Mouse (Mus musculus) cerebellum, adult 18-20 months (tissue): Measurements from ENCODE around the gene Rnft2.

Source experiments
- DNase-seq, 2 experiments: peaks; one replicate each; pipeline ENCODE4 v3.0.0; 2021

The Rnft2 gene

DNA sequence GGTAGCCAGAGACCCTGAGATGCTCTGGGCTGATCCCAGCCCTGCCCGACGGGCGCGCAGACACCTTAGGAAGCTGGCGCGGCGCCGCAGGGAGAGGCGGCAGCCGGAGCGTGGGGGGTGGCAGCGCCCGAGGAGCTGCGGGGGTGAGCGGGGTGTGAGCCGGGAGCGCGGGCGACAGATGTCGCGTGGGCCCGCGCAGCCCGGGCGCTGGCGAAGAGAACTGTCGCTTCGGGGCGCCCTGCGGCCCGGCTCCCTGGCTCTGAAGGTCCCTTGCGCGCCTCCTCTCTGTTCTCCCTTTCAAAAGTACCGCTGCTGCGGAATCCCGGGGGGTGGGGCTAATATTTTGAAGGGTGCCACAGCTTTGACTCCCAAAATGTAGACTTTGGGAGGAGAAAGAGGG, 73.3 kb downstream of the Rnft2 start:
- peak; percentile 11 to 43 for DNase-seq

DNA sequence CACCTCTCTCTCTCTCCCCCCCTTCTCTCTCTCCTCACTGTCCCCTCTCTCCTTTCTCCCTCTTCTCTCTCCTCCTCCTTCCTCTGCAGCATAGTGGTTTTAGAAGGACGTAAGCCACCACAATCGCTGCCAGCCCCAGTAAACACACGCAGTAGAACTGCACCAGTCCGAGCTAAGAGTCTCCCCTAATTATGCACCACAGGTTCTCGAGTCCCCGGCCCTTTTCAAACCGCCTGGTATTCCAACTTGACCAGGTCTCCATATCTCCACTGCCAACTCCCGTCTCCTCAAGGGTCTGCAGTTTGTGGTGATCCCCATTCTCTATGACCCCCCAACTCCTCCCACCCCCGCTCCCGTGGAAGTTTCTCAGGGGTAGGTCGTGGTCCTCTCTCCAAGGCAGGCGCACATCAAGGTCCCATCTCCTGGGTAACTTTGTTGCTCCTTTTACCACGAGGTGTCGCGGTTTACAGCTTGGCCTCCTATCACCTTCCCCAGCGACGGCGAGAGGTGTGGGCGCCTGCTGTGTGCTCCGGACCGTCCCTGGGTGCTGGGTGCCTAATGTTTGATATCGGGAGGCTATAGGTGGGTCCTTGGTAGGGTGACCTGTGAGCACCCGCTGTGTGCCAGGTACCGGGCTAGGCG, 73.9 kb downstream of the Rnft2 start:
- peak; percentile 50 to 56 for DNase-seq

DNA sequence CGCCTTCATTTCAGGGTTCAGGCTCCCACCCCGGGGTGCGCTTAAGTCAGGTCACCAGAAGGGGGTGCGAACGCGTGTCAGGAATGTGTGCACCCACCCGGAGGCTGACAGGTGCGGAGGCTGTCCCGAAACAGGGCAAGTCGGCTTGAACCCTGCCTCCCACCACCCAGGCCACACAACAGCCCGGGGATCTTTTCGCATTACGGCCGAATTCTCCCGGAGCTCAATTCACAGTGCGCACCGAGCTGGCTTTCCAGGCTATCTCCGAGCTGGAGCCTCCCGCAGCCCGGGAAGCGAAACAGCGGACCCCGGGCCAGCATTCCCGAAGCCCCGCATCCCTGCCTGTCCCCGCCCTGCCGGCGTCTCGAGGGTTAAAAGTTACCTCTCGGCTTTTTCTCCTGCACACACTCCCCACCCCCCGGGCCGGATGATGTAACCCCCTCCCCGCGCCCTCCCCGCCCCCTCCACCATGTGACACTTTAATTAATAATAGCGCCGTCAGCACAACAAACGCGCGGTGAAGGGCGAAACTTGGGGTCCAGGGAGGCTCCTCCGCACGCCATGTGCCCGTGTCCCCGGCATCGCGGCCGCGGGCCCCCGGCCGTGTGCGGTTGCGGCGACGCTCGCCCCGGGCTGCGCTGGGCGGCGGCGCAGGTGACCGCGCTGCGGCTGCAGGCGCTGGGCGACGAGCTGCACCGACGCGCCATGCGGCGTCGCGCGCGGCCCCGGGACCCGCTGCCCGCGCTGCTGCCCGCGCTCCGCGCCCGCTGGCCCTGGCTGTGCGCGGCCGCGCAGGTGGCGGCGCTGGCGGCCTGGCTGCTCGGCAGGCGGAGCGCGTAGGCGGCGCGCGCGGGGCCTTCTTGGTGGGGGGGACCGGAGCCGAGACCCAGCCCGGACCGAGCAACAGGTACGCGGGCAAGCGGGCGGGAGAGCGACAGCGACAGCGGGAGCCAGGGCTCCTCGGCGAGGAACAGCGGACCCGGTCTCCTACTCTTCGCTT, 75.4 kb downstream of the Rnft2 start:
- peak; percentile 52 to 73 for DNase-seq

DNA sequence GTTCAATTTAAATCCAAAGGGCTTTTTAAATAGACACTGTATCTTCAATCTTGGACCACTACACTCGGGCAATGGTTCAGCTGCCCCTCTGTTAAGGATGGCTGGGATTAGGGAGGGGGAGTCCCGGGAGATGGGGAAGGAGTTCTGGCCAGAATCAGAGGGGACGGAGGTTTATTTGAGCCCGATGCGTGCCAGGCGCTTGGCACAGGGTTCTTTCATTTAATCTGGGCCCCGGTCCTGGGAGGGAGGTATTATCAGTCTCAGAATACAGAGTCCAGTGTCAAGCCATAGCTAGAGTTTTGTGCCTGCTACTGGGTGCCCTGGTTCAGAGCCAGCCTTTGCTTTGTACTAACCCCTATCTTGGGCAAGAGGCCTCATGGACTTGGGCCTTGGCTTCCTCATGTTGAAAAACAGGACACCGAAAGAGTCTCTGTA, 77.3 kb downstream of the Rnft2 start:
- peak in 1 of 2 experiments; percentile 17 for DNase-seq

DNA sequence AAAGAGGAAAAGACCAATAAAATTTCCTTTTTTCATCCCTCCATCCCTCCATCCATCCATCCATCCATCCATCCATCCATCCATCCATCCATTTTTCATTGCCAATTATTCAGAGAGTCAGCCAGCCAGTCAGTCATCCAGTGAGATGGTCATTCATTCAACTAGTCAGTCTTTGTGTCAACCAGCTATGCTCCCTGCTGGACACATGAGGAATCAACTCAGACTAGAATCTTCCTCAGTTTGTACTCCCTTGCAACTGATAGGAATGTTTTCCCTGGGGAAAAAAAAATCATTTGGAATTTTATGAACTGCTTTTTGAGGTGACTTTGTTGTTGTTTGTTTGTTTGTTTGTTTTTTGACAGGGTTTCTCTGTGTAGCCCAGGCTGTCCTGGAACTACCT, 79.5 kb downstream of the Rnft2 start:
- no peak for DNase-seq

DNA sequence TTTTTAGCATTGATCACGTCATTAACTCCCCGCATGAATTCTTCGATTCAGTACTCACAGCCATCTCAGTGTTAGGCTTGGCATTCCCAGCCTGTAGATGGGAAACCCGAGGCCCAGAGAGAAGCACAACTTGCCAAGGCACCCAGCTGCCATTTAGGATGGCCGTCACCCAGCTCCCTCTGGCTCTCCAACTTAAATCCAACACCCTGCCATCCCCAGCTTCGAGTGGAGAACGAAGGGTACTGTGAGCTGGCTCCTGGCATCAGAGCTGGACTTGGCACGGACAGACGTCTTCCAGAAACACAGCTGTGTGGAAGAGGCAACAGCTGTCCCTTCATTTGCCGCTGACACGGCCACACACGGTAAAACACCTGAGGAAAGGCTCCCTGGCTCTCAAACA, 80.3 kb downstream of the Rnft2 start, which contains the start of gene Hrk:
Gene Hrk (plus strand): TSS at position 68 of the 400 bp plus-strand sequence.
- no peak for DNase-seq

DNA sequence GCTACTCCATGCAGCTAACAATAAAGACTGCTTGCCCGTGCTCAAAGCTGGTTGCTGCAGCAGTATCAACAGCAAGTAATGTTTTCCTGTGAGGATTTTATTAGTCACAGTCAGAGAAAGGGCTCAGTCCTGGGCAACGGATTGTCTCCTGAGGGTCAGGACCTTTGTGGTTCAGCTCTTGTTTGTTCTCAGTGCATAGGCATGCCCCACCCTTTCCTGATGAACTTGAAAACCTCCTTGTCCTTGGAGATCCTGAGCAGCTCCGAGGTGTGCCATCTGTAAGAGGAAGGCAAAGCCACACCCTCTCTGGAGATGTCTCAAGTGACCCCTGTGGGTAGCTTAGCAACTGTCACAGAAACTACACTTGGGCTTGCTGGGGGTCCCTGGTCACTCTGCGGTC, 84.2 kb downstream of the Rnft2 start:
- DNase-seq, result no peak

DNA sequence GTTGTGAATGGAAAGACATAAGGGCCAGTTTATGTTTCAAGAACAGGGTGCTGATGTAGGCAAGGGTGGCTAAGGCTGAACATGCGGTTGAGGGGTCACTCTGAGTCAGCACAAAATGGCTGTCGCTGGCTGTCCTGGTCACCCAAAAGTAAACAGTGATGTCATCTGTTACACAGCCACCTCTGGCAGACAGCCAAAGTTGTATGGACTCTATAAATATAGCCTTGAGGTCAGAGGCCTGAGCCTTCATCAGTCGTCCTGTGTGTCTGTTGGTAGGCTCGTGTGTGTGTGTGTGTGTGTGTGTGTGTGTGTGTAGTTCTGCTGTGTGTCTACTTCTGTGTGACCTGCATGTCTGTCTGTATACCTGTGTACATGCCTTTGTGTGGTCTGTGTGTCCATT, 87.9 kb downstream of the Rnft2 start:
- DNase-seq, result no peak

DNA sequence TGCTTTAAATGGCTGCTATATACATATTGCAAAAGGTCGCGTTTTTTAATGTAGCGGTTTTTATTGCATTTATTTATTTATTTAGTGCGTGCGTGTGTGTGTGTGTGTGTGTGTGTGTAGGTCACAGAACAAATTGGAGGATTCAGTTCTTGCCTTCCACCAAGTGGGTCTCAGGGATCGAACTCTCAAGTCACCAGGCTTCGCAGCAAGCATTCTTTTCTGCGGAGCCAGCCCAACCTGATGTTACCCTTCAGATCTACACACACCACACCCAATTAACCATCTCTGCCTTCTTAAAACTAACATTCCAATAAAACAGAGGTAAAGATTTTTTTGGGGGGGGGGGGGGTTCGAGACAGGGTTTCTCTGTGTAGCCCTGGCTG, 89.4 kb downstream of the Rnft2 start:
- no peak for DNase-seq

DNA sequence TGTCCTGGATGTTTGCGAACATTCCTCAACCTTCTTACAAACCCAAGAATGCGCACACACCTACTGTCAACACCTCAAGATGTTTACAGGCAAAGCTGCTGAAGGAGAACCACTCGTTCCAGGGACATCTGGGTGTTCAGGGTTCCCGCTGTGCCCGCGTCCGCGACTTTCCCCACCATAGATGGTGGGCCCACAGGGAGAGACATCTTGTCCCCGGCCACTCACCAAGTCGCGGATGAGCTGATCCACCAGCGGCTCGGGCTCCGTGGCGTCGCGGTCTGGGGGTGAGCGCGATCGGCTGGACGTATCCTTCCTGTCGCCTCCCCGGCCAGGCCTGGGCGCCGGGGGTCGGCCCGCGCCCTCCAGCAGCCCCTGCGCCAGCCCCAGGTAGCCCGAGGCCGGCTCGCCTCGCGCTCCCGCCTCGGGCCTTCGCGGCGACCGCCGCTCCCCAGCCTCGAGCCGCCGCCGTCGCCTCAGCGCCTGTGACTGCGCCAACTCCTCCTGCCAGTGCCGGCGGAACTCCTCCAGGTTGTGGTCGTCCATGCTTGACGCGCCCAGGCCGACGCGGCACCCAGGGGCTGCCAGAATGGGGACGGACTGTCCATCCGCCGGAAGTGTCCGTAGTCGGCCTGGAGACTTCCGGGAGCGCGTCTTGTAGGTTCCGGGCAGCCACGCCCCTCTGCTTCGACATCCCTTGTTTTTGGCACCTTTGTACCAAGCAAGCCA, 89.9 kb downstream of the Rnft2 start, which contains the start of gene Fbxw8:
Gene Fbxw8 (minus strand): TSS at position 626 of the 726 bp plus-strand sequence.
- peak; percentile 77 to 88 for DNase-seq

DNA sequence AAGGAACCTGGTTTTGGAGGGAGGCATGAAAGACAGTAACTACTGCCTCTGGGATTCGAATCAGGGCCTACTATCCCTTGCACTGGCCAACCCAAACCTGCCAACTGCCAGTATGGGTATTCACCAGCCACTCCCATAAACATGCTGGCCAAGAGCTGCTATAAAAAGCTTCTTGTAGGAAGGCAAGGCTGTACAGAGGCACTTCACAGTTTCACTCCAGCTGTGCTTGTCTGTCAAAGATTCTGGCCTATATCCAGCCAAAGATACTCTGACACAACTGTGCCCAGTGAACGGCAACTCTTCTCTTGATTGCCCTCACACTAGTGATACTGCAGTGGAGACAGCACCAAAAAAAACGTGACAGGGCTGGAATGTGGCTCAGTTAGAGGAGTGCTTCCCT, 95.2 kb downstream of the Rnft2 start:
- no peak for DNase-seq

DNA sequence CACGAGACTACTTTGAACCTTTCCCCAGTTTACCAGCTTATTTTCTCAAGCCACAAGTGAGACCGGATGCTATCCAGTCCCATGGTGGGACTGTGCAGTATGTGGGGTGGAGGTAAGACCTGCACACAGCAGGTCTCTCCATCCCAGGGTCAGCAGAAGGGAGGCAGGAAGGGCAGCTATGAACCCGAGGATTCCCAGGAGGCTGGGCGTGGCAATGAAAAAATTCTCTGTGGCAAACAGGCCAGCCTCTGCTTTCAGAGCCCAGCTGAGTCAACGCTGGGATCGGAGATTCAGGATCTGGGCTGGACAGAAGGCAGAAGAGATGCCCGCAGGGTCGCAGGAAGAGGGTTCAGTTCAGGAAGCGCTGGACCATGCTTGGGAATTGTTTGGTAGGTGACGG, 97.7 kb downstream of the Rnft2 start:
- no peak for DNase-seq

DNA sequence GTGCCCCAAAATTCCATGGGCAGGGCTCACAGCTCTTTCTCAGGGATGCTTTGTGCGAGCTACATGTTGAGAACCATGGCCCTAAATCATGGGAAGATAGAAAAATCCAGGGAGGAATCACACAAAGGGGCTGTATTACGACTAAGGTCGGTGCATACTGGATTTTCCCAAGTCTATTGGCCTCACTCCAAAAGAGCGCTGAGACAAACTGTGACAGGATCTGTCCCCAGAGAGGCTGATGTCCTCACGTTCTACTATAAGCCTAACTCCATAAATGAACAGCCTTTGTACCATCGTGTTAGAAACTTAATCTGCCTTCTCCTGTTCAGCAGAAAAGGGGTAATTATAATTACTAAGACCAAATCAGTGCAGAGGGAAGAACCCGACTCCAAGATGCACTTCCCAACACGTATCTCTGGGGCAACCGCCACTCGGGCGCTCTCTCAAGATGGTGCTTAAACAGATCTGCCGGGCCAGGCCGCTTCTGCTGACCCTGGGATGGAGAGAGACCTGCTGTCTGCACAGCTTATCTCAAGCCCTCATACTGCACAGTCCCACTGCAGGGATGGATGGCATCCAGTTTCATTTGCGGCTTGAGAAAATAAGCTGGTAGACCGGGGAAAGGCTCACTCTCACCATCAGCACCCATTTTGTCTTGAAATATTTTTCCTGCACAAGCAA, 98.8 kb downstream of the Rnft2 start:
- peak in 1 of 2 experiments; percentile 43 for DNase-seq

DNA sequence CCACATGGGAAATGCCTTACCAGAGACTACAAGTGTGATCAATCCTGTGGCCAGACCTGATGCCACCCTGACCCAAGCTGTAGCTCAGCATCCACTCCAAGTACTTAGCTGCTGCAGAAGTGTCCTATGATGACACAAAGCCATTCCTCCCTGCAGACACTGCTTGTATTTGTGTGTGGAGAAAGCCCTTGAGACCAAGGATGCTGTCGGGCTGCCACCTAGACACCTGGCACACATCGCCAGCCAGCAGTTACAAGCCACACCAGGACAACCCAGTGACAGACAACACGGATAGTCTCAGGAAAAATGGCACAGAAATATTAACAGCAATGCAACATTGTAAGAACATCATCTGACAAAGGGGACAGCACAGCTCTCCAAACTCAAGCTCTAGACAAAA, 99.5 kb downstream of the Rnft2 start:
- DNase-seq, result no peak

DNA sequence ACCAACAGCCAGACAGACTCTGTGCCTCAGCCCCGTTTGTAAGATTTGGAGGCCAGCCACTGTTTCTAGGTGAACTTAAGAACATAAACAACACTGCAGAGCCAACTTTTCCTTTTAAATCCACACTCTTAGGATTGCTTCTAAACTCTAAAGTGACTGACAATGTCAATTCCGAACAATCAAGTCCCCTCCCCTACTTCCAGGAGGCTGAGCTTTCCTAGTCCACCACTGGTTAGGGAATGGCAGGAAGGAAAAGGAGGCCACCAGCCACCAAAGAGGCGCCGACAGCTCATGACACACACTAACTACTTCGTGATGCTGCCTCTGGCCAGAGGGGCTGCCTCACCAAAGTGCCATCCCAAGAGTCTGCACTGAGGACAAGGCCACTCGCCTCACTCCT, 100.1 kb downstream of the Rnft2 start:
- DNase-seq, result no peak

DNA sequence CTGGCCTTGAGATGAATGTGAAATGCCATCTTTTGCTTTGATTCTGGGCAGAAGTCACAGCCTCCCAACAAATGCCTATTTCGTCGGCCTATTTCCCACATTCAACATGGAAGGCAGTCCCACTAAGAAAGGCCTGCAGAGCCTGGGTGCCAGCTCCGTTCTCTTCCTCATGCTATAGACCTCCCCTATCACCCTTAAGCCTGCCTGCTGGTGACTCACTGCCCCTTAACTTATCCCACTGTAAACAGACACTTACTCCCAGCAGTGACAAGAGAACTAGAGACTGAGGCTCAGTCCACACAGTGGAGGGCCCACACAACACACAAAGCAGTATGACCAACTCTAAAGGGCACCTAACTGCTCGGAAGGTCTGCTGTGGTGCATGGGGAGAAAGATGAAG, 100.6 kb downstream of the Rnft2 start:
- DNase-seq, result no peak

DNA sequence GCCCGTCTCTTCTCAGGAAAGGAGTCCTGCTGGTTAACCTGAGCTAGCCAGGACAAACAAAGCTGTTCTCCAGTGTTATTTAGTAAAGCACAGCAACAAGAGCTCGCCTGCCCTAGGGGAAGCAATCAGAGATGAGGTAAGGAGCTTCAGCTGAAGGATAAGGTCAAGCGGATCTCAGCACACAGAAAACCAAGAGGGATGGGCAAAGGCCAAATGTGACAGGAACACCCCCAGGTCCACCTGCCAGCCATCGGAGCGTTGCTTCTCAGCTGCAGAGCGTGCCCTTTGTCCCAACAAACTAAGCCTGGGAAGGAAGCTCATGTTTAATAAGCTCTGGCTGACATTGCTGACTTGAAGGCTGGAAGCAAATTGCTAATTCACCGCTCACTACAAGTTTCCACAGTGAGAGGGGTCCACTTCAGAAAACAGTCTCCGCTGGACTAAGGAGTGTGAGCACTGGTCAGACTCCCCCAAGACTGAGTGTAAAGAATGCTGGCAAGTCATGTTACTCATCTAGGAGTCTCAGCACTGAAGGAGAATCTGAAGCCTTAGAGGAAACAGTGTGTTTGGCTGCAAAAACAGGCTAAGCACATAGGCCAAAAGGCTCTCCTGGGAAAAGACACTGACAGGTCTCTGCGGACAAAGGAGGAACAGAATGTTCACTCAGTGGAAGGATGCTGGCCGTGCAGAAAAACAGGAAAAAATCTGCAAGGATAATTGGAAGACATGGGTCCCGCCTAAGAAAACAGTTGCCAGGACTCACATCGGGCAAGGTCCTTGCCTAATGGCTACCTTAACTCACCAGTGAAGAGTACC, 101.5 kb downstream of the Rnft2 start:
- DNase-seq, result no peak

DNA sequence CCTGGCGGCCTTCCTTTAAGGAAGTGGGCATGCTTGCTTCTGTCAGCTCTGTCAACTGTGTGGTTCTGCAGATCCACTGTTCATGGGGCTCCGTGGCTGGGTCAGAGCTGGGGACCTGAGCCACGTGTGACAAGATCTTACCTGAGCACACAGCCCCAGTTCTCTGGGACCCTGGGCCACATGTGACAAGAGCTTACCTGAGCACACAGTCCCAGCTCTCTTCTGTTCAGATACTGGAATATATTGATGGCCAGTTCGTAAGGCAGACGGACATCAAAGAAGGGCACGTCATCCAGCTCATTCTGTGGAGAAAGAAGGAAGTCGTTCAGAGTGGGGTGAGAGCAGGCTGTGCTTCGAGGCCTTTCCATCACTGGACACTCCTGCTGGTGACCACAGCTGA, 102.4 kb downstream of the Rnft2 start:
- no peak for DNase-seq
